15 mouse cellular contexts compared by ENCODE assay signal in the genomic region with DNA sequence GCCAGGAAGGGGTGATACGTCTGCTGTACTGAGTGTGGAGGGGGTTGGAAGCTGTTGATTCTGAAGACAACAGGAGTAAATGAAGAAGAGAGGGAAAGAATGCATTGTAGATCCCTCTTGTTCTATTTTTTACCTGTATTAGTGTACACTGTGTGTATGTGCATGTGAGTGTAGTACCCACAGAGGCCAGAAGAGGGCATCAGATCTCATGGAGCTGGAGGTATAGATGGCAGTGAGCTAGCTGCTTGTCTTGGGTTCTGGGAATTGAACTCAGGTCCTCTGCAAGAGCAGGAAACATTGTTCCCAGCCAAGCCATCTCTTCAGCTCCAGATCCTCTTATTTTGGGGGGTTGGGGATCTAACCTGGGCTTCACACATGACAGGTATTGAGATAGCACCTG. TPM values are rescaled to one million over a fixed set of nuclear protein-coding genes. Genes with fewer than 3 reads are reported as not detected.
DNase-seq lines count a peak whose midpoint lies in the region; ATAC-seq and TF ChIP-seq lines count a peak whose summit lies in the region.
"Had no signal": no experiment of that assay in that cellular context is flagged by ENCODE, and none has a peak within 500 bp of the region (broad histone marks: within the 10 kb centered on the region; RNA-seq: fewer than 3 reads in every experiment).

No protein-coding gene starts in this region.

- H3K9me3 ChIP-seq in limb, embryonic 10.5 days (replicated peaks): no peaks in the 10 kb centered on the region

- 95% methylated on average over 1 of the region's 1 CpGs for WGBS in limb, embryonic 10.5 days

- peak; percentile 45 for DNase-seq in CD4-positive, CD25-positive, alpha-beta regulatory T cell, adult 2 months (ENCODE audit: low read depth, low spot score)
- no peak for DNase-seq in left cerebral cortex, adult 2 months (ENCODE audit: extremely low spot score in 1 of 2, low spot score in 2 of 2)
- no peak for DNase-seq in left cerebral cortex, postnatal 14 days (ENCODE audit: low spot score in 2 of 2)
- DNase-seq in B cell, adult 2 months: peak; percentile 59 to 62
- DNase-seq in limb, embryonic 10.5 days (ENCODE audit: low spot score): no peak
- no peak for DNase-seq in frontal cortex, adult 2 months (ENCODE audit: extremely low spot score in 1 of 2, low spot score in 1 of 2)
- DNase-seq: cerebellum, adult 2 months; gastrocnemius, postnatal 25 days; kidney, adult 11 months had no signal

- ATAC-seq in CD4-positive, CD25-positive, alpha-beta regulatory T cell, adult 4 months: no peak
- ATAC-seq: forebrain, embryonic 16.5 days had no signal

- no peak overlapping the region for H3K27ac ChIP-seq in left cerebral cortex, adult 2 months
- H3K27ac ChIP-seq in bone marrow macrophage, adult 2 months (ENCODE audit: insufficient read depth, low read depth, low read length): no peak overlapping the region
- no peak overlapping the region for H3K27ac ChIP-seq in limb, embryonic 10.5 days
- H3K27ac ChIP-seq: heart, embryonic 13.5 days; hindbrain, embryonic 10.5 days had no signal

- no peaks in the 10 kb centered on the region for H3K36me3 ChIP-seq in limb, embryonic 10.5 days
- H3K36me3 ChIP-seq: hindbrain, embryonic 10.5 days had no signal

- TF ChIP-seq POLR2A in bone marrow macrophage, adult 2 months (IDR thresholded peaks at IDR 0.05; ENCODE audit: borderline replicate concordance, low read depth, low read length): no peak

- no peak overlapping the region for H3K4me3 ChIP-seq in left cerebral cortex, adult 2 months
- no peak overlapping the region for H3K4me3 ChIP-seq in bone marrow macrophage, adult 2 months (ENCODE audit: insufficient read depth, low read length)
- H3K4me3 ChIP-seq in limb, embryonic 10.5 days: no peak overlapping the region
- H3K4me3 ChIP-seq: heart, embryonic 13.5 days; hindbrain, embryonic 10.5 days; megakaryocyte, embryonic 14.5 days had no signal

- no peaks in the 10 kb centered on the region for H3K27me3 ChIP-seq in limb, embryonic 10.5 days (ENCODE audit: low read depth, poor library complexity, severe bottlenecking)
- H3K27me3 ChIP-seq: heart, embryonic 13.5 days; megakaryocyte, embryonic 14.5 days had no signal

- intact Hi-C loops in left cerebral cortex, adult 2 months (cut with DNase I): no loop called here
- intact Hi-C loops in left cerebral cortex, postnatal 14 days (cut with DNase I): no loop called here

- TF ChIP-seq CTCF in left cerebral cortex, adult 2 months (IDR thresholded peaks at IDR 0.05): peak; percentile 32
- peak; percentile 11; the same call in 1 of the 2 replicates for TF ChIP-seq CTCF in bone marrow macrophage, adult 2 months (IDR thresholded peaks at IDR 0.05; ENCODE audit: low read depth, low read length)

- peaks cover 1% of the 10 kb centered on the region; the same call in 1 of the 2 replicates for H3K4me1 ChIP-seq in bone marrow macrophage, adult 2 months (ENCODE audit: control insufficient read depth, insufficient read depth, low read length)
- H3K4me1 ChIP-seq in limb, embryonic 10.5 days: no peaks in the 10 kb centered on the region
- H3K4me1 ChIP-seq: hindbrain, embryonic 10.5 days had no signal

RNA-seq across cellular contexts. Expression of gene Cpt1a, which starts 25.6 kb away (rescaled TPM):
- 10 to 100 TPM; 17.1 to 31.7 TPM for polyA plus RNA-seq in CD4-positive, CD25-positive, alpha-beta regulatory T cell, adult 4 months (2017; shearing (Covaris generic))
- total RNA-seq in left cerebral cortex, adult 2 months (2021): 10 to 100 TPM; 20.6 to 27.8 TPM
- 10 to 100 TPM; 29.8 to 32.2 TPM for total RNA-seq in left cerebral cortex, postnatal 14 days (2021)
- 59.1 and 65.3 TPM in 2 replicates for polyA plus RNA-seq in bone marrow macrophage, adult 2 months (2012; ENCODE audit: insufficient read depth, insufficient read length, missing spikeins)
- 2.7 and 8.2 TPM in 2 replicates for polyA plus RNA-seq in limb, embryonic 10.5 days (2016; fragmentation: Nextera tagmentation; extraction: Ambion mirVana)
- 22.6 and 25.1 TPM in 2 replicates for polyA plus RNA-seq in frontal cortex, adult 2 months (2012; rRNA removed)

RNA-seq across cellular contexts. Expression of gene Tesmin, which starts 40.9 kb away (rescaled TPM):
- polyA plus RNA-seq in CD4-positive, CD25-positive, alpha-beta regulatory T cell, adult 4 months (2017; shearing (Covaris generic)): not detected
- under 1 TPM; 0.19 to 0.36 TPM for total RNA-seq in left cerebral cortex, adult 2 months (2021)
- under 1 TPM; 0.15 to 0.42 TPM for total RNA-seq in left cerebral cortex, postnatal 14 days (2021)
- 0.97 and 1.1 TPM in 2 replicates for polyA plus RNA-seq in bone marrow macrophage, adult 2 months (2012; ENCODE audit: insufficient read depth, insufficient read length, missing spikeins)
- 0.20 TPM in 2 replicates for polyA plus RNA-seq in limb, embryonic 10.5 days (2016; fragmentation: Nextera tagmentation; extraction: Ambion mirVana)
- 0.10 and 0.13 TPM in 2 replicates for polyA plus RNA-seq in frontal cortex, adult 2 months (2012; rRNA removed)

Comparison
In these comparisons a context has a peak if more than half of its experiments do, and no peak if none do; other contexts are left out.
1. DNase-seq: peak in CD4-positive, CD25-positive, alpha-beta regulatory T cell, adult 2 months (single experiment) and B cell, adult 2 months (2 of 2); none in left cerebral cortex, adult 2 months (0 of 2), left cerebral cortex, postnatal 14 days (0 of 2), limb, embryonic 10.5 days (single experiment) and frontal cortex, adult 2 months (0 of 2).